Mouse (Mus musculus): ENCODE data around the gene Phospho2. TPM values are rescaled to one million over a fixed set of nuclear protein-coding genes. Genes with fewer than 3 reads are reported as not detected.
A peak's percentile ranks its signal among the peaks of the same experiment; 100 is the strongest.

Phospho2 gene
- total and polyA plus RNA-seq, 2 experiments from 2014 or later, result 19.8 to 27.6 TPM

- Histone ChIP-seq H3K27me3 (ENCODE audit: insufficient read depth, low read length) (no peaks in the 10 kb centered on the region), H3K4me1 (ENCODE audit: insufficient read depth, low read length) (peaks cover 5% of the 10 kb centered on the region; the same call in 1 of the 2 replicates), H3K9me3 (ENCODE audit: low read length) (no peaks in the 10 kb centered on the region), H3K9ac (replicated peaks; ENCODE audit: low read length) (no peak overlapping the region), H3K27ac (no peak overlapping the region), H3K4me3 (ENCODE audit: low read length) (no peak overlapping the region), H3K36me3 (ENCODE audit: insufficient read depth, low read length) (peaks cover 31% of the 10 kb centered on the region), H3K4me2 (ENCODE audit: low read depth, low read length) (no peak overlapping the region)
- DNase-seq (ENCODE audit: low spot score) (no peak), ATAC-seq (no peak)
- 92% methylated on average over 8 of the region's 8 CpGs for WGBS
- TF ChIP-seq CTCF (IDR thresholded peaks at IDR 0.05; ENCODE audit: low read depth), result no peak
Measured at GRCm38 (mm10) chr2:69830116-69830515, 40.7 kb downstream of the Phospho2 start.

- H3K36me3 ChIP-seq (ENCODE audit: insufficient read depth, low read length), result peaks cover 17% of the 10 kb centered on the region
- H3K27ac ChIP-seq, result no peak overlapping the region
- ATAC-seq (peak; percentile 21; the same call in 1 of the 2 replicates), DNase-seq (ENCODE audit: low spot score) (no peak)
- no peak overlapping the region for H3K4me3 ChIP-seq (ENCODE audit: low read length)
- no peak overlapping the region for H3K9ac ChIP-seq (replicated peaks; ENCODE audit: low read length)
- no peaks in the 10 kb centered on the region for H3K9me3 ChIP-seq (ENCODE audit: low read length)
- WGBS, result 82% methylated on average over 5 of the region's 7 CpGs
- no peak overlapping the region for H3K4me2 ChIP-seq (ENCODE audit: low read depth, low read length)
- H3K4me1 ChIP-seq (ENCODE audit: insufficient read depth, low read length), result no peaks in the 10 kb centered on the region
- H3K27me3 ChIP-seq (ENCODE audit: insufficient read depth, low read length), result no peaks in the 10 kb centered on the region
- TF ChIP-seq CTCF (IDR thresholded peaks at IDR 0.05; ENCODE audit: low read depth), result no peak
Measured at GRCm38 (mm10) chr2:69837244-69837967, 48.0 kb downstream of the Phospho2 start.

GRCm38 (mm10) chr2:69837996-69838395 is 48.6 kb downstream of the Phospho2 start:
- Histone ChIP-seq H3K27me3 (ENCODE audit: insufficient read depth, low read length) (no peaks in the 10 kb centered on the region), H3K4me1 (ENCODE audit: insufficient read depth, low read length) (no peaks in the 10 kb centered on the region), H3K4me2 (ENCODE audit: low read depth, low read length) (no peak overlapping the region), H3K36me3 (ENCODE audit: insufficient read depth, low read length) (peaks cover 17% of the 10 kb centered on the region), H3K9me3 (ENCODE audit: low read length) (no peaks in the 10 kb centered on the region), H3K9ac (replicated peaks; ENCODE audit: low read length) (no peak overlapping the region), H3K4me3 (ENCODE audit: low read length) (no peak overlapping the region), H3K27ac (no peak overlapping the region)
- ATAC-seq, result no peak; the same call in 1 of the 2 replicates
- no peak for DNase-seq (ENCODE audit: low spot score)
- peak; percentile 17; the same call in 1 of the 2 replicates for TF ChIP-seq CTCF (IDR thresholded peaks at IDR 0.05; ENCODE audit: low read depth)
- WGBS, result 27% methylated on average over 3 of the region's 3 CpGs

GRCm38 (mm10) chr2:69838707-69839106 is 49.3 kb downstream of the Phospho2 start:
- H3K4me2 ChIP-seq (ENCODE audit: low read depth, low read length), result no peak overlapping the region
- no peak overlapping the region for H3K27ac ChIP-seq
- ATAC-seq (no peak), DNase-seq (ENCODE audit: low spot score) (no peak)
- H3K4me3 ChIP-seq (ENCODE audit: low read length), result no peak overlapping the region
- H3K9me3 ChIP-seq (ENCODE audit: low read length), result no peaks in the 10 kb centered on the region
- no peaks in the 10 kb centered on the region for H3K4me1 ChIP-seq (ENCODE audit: insufficient read depth, low read length)
- H3K36me3 ChIP-seq (ENCODE audit: insufficient read depth, low read length), result peaks cover 11% of the 10 kb centered on the region
- TF ChIP-seq CTCF (IDR thresholded peaks at IDR 0.05; ENCODE audit: low read depth), result no peak
- H3K27me3 ChIP-seq (ENCODE audit: insufficient read depth, low read length), result no peaks in the 10 kb centered on the region
- H3K9ac ChIP-seq (replicated peaks; ENCODE audit: low read length), result no peak overlapping the region

GRCm38 (mm10) chr2:69840261-69840660 is 50.8 kb downstream of the Phospho2 start:
- TF ChIP-seq CTCF (IDR thresholded peaks at IDR 0.05; ENCODE audit: low read depth), result no peak
- peak; percentile 42 for DNase-seq (ENCODE audit: low spot score)
- ATAC-seq, result peak; percentile 38; the same call in 1 of the 2 replicates
- no peaks in the 10 kb centered on the region for H3K4me1 ChIP-seq (ENCODE audit: insufficient read depth, low read length)
- peaks cover 4% of the 10 kb centered on the region; the same call in 1 of the 2 replicates for H3K36me3 ChIP-seq (ENCODE audit: insufficient read depth, low read length)
- H3K4me2 ChIP-seq (ENCODE audit: low read depth, low read length), result no peak overlapping the region
- no peak overlapping the region for H3K4me3 ChIP-seq (ENCODE audit: low read length)
- no peak overlapping the region for H3K27ac ChIP-seq
- no peaks in the 10 kb centered on the region for H3K27me3 ChIP-seq (ENCODE audit: insufficient read depth, low read length)
- H3K9me3 ChIP-seq (ENCODE audit: low read length), result no peaks in the 10 kb centered on the region
- H3K9ac ChIP-seq (replicated peaks; ENCODE audit: low read length), result no peak overlapping the region
- 30% methylated on average over 6 of the region's 6 CpGs for WGBS

- no peaks in the 10 kb centered on the region for H3K36me3 ChIP-seq (ENCODE audit: insufficient read depth, low read length)
- TF ChIP-seq CTCF (IDR thresholded peaks at IDR 0.05; ENCODE audit: low read depth), result no peak
- H3K27ac ChIP-seq, result no peak overlapping the region
- no peaks in the 10 kb centered on the region for H3K27me3 ChIP-seq (ENCODE audit: insufficient read depth, low read length)
- no peaks in the 10 kb centered on the region for H3K4me1 ChIP-seq (ENCODE audit: insufficient read depth, low read length)
- H3K4me2 ChIP-seq (ENCODE audit: low read depth, low read length), result no peak overlapping the region
- no peak overlapping the region for H3K9ac ChIP-seq (replicated peaks; ENCODE audit: low read length)
- no peak overlapping the region for H3K4me3 ChIP-seq (ENCODE audit: low read length)
- peak; percentile 20 for DNase-seq (ENCODE audit: low spot score)
- no peak for ATAC-seq
- WGBS, result 56% methylated on average over 6 of the region's 6 CpGs
- no peaks in the 10 kb centered on the region for H3K9me3 ChIP-seq (ENCODE audit: low read length)
Measured at GRCm38 (mm10) chr2:69849215-69849614, 59.8 kb downstream of the Phospho2 start.

Other genes starting within 250 kb of the Phospho2 start
- gene Lrp2, start 203.6 kb upstream of the Phospho2 start, total RNA-seq (2014; rRNA removed), result 3.9 and 5.4 TPM in 2 replicates
- 0.46 and 0.48 TPM in 2 replicates for gene Lrp2, start 203.6 kb upstream of the Phospho2 start, polyA plus RNA-seq (2015; fragmentation: Nextera tagmentation; extraction: Ambion mirVana)
- 13.3 and 18.3 TPM in 2 replicates for gene Bbs5, start 142.5 kb upstream of the Phospho2 start, total RNA-seq (2014; rRNA removed)
- gene Bbs5, start 142.5 kb upstream of the Phospho2 start, polyA plus RNA-seq (2015; fragmentation: Nextera tagmentation; extraction: Ambion mirVana), result 26.1 and 26.7 TPM in 2 replicates
- gene Klhl41, start 119.5 kb upstream of the Phospho2 start, total RNA-seq (2014; rRNA removed), result 1.3 TPM in 1 of 2 replicates, not detected in the other
- gene Klhl41, start 119.5 kb upstream of the Phospho2 start, polyA plus RNA-seq (2015; fragmentation: Nextera tagmentation; extraction: Ambion mirVana), result 0.05 and 0.09 TPM in 2 replicates
- 17.1 and 18.1 TPM in 2 replicates for gene Fastkd1, start 76.1 kb upstream of the Phospho2 start, total RNA-seq (2014; rRNA removed)
- 10.8 and 12.3 TPM in 2 replicates for gene Fastkd1, start 76.1 kb upstream of the Phospho2 start, polyA plus RNA-seq (2015; fragmentation: Nextera tagmentation; extraction: Ambion mirVana)
- 9.9 and 11.3 TPM in 2 replicates for gene Ppig, start 67.1 kb upstream of the Phospho2 start, total RNA-seq (2014; rRNA removed)
- 125 and 139 TPM in 2 replicates for gene Ppig, start 67.1 kb upstream of the Phospho2 start, polyA plus RNA-seq (2015; fragmentation: Nextera tagmentation; extraction: Ambion mirVana)
- 0.10 TPM in 1 of 2 replicates, not detected in the other for gene Ccdc173, start within 50 bp of the Phospho2 start, total RNA-seq (2014; rRNA removed)
- 1.7 and 1.9 TPM in 2 replicates for gene Ccdc173, start within 50 bp of the Phospho2 start, polyA plus RNA-seq (2015; fragmentation: Nextera tagmentation; extraction: Ambion mirVana)
- gene Klhl23, start 32.3 kb downstream of the Phospho2 start, total RNA-seq (2014; rRNA removed), result 104 and 130 TPM in 2 replicates
- gene Klhl23, start 32.3 kb downstream of the Phospho2 start, polyA plus RNA-seq (2015; fragmentation: Nextera tagmentation; extraction: Ambion mirVana), result 71.8 and 83.3 TPM in 2 replicates
- gene Ssb, start 71.9 kb downstream of the Phospho2 start, total RNA-seq (2014; rRNA removed), result 32.2 and 49.2 TPM in 2 replicates
- gene Ssb, start 71.9 kb downstream of the Phospho2 start, polyA plus RNA-seq (2015; fragmentation: Nextera tagmentation; extraction: Ambion mirVana), result 288 and 322 TPM in 2 replicates
- 10.9 and 14.1 TPM in 2 replicates for gene Mettl5, start 96.0 kb downstream of the Phospho2 start, total RNA-seq (2014; rRNA removed)
- 39.4 TPM in 2 replicates for gene Mettl5, start 96.0 kb downstream of the Phospho2 start, polyA plus RNA-seq (2015; fragmentation: Nextera tagmentation; extraction: Ambion mirVana)
- gene Ubr3, start 107.6 kb downstream of the Phospho2 start, total RNA-seq (2014; rRNA removed), result 32.5 and 35.1 TPM in 2 replicates
- gene Ubr3, start 107.6 kb downstream of the Phospho2 start, polyA plus RNA-seq (2015; fragmentation: Nextera tagmentation; extraction: Ambion mirVana), result 15.3 and 17.5 TPM in 2 replicates
- gene Myo3b, start 249.5 kb downstream of the Phospho2 start, total RNA-seq (2014; rRNA removed), result 0.47 and 0.97 TPM in 2 replicates
- 0.09 and 0.16 TPM in 2 replicates for gene Myo3b, start 249.5 kb downstream of the Phospho2 start, polyA plus RNA-seq (2015; fragmentation: Nextera tagmentation; extraction: Ambion mirVana)

All from hindbrain, postnatal 0 days (tissue).